Mouse (Mus musculus) lung, postnatal 0 days (tissue): ENCODE data around the gene Fancf. TPM values are rescaled to one million over a fixed set of nuclear protein-coding genes. Genes with fewer than 3 reads are reported as not detected.

Experiments
- ATAC-seq: fragments of 200-750 bp; cut with Nextera tagmentation; 2 replicates; pipeline ENCODE4 v1.8.0; 2017; ENCODE audit warnings: moderate library complexity
- DNase-seq: peaks from one replicate; pipeline ENCODE4 v3.0.0-alpha.2; 2016; ENCODE audit warnings: low spot score
- H3K27ac ChIP-seq: fragments of 300-500 bp; sonication (generic); 2 replicates; pipeline ENCODE4 v1.5.1; 2014; ENCODE audit warnings: antibody characterized with exemption, mild to moderate bottlenecking, low read length, mixed read lengths
- H3K27me3 ChIP-seq: fragments of 300-500 bp; sonication (generic); replicated peaks from 2 replicates; pipeline ENCODE4 v1.6.1; 2014; ENCODE audit warnings: low read length, mixed read lengths; ENCODE audit not compliant: insufficient read depth
- H3K36me3 ChIP-seq: fragments of 300-500 bp; sonication (generic); 2 replicates; pipeline ENCODE4 v1.6.1; 2014; ENCODE audit warnings: low read length, mixed read lengths; ENCODE audit not compliant: insufficient read depth
- H3K4me1 ChIP-seq: fragments of 300-500 bp; sonication (generic); 2 replicates; pipeline ENCODE4 v1.6.1; 2014; ENCODE audit warnings: antibody characterized with exemption, low read depth, low read length, mixed read lengths; ENCODE audit not compliant: insufficient read depth
- H3K4me2 ChIP-seq: fragments of 300-500 bp; sonication (generic); replicated peaks from 2 replicates; pipeline ENCODE4 v1.6.1; 2014; ENCODE audit warnings: low read depth, mild to moderate bottlenecking, low read length, moderate library complexity, mixed read lengths
- H3K4me3 ChIP-seq: fragments of 300-500 bp; sonication (generic); 2 replicates; pipeline ENCODE4 v1.5.1; 2014; ENCODE audit warnings: low read depth, low read length
- H3K9ac ChIP-seq: fragments of 300-500 bp; sonication (generic); replicated peaks from 2 replicates; pipeline ENCODE4 v1.6.1; 2014; ENCODE audit warnings: low read depth, mild to moderate bottlenecking
- H3K9me3 ChIP-seq: fragments of 300-500 bp; sonication (generic); 2 replicates; pipeline ENCODE4 v1.6.1; 2016; ENCODE audit warnings: low read length, mixed read lengths
- CTCF ChIP-seq: IDR thresholded peaks from 2 replicates; pipeline ENCODE4 v1.5.1; 2016; ENCODE audit warnings: antibody characterized with exemption, mild to moderate bottlenecking
- EP300 ChIP-seq: IDR thresholded peaks from 2 replicates; pipeline ENCODE4 v1.6.1; 2016; ENCODE audit warnings: antibody characterized with exemption, mild to moderate bottlenecking, control low read depth
- WGBS: fragments of 180-500 bp; shearing (Covaris S2); extraction: QIAGEN DNeasy Blood & Tissue Kit; methylation state at CpG from one replicate; pipeline ENCODE4 v1.1.7; 2014; 5-methylcytosine and 5-hydroxymethylcytosine counted together
- polyA plus RNA-seq: library from polyadenylated mRNA; unstranded; fragments of >200 nt; fragmentation: Nextera tagmentation; extraction: Ambion mirVana; gene quantifications from 2 replicates; pipeline ENCODE4 v1.2.1, GENCODE M21; 2015

The Fancf gene
- polyA plus RNA-seq, 1 experiment from 2014 or later = 4.6 TPM

DNA sequence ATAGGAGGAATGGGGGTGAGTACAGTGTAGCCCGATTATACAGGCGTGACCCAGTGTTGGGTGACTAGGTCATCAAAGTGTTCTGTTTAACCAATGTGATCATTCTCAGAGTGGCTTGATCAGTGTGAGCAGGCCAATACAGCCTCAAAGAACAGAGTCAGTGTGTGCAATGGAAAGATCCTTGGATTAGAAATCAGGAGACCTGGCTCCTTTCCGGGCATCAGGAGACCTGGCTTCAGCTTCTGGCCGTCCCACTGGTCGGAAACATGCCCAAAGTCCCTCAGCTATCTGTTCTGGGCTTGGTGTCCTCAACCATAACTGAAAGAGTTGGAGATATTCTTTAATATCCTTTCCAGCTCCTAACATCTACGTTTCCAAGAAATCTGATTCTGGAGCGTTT, 27.5 kb upstream of the Fancf start:
- H3K36me3 ChIP-seq = no peaks in the 10 kb centered on the region
- WGBS = 82% methylated on average over 7 of the region's 7 CpGs
- ATAC-seq = no peak

DNA sequence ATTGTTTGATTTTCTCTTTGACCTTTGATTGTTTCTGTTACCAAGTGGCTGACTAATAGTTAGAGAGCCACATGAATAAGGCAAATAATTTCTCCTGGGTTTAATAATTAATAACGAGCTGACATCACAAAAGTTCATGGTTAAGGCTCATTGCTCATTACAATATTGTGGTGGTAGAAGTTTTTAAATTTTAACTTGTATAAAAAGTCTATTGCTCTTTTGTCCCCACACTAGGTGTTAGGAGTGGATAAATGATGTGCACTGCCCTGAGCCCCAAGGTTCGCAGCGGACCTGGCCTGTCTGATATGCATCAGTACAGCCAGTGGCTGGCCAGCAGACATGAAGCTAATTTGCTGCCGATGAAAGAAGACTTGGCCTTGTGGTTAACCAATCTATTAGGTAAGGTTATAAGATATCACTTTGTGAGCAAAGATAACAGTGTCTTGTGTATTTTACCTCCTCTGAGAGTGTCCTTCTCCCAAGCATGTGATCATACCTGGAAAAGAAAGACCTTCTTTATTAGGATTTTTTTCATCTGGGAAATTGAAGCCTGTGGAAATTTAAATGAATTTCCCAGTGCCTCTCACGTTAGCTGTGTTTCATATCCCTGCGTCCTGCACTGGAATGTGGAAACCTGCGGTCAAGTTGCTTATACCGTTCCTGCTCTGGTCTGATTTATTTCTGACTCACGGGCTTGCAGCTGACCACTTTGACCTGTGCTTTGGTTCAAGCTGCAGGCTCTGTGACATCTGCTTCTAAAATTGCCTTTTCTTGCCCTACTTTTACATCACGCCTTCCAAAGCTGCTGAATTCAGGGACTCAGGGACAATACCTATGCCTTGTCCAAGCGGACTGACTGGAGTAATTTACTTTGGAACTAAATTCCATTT, 25.9 kb upstream of the Fancf start:
- Histone ChIP-seq H3K4me3 (no peak overlapping the region), H3K9me3 (no peaks in the 10 kb centered on the region), H3K4me1 (no peaks in the 10 kb centered on the region), H3K9ac (no peak overlapping the region), H3K27me3 (no peaks in the 10 kb centered on the region), H3K36me3 (no peaks in the 10 kb centered on the region), H3K27ac (no peak overlapping the region), H3K4me2 (no peak overlapping the region)
- 76% methylated on average over 11 of the region's 11 CpGs for WGBS
- ATAC-seq (no peak), DNase-seq (no peak)
- TF ChIP-seq EP300 = no peak
- TF ChIP-seq CTCF = no peak

More for the DNA sequence above, 27.5 kb upstream of the Fancf start:
- DNase-seq = no peak
- Histone ChIP-seq H3K27ac (no peak overlapping the region), H3K4me1 (no peaks in the 10 kb centered on the region), H3K4me2 (no peak overlapping the region), H3K9ac (no peak overlapping the region), H3K9me3 (no peaks in the 10 kb centered on the region), H3K4me3 (no peak overlapping the region), H3K27me3 (no peaks in the 10 kb centered on the region)
- no peak for TF ChIP-seq CTCF
- no peak for TF ChIP-seq EP300

DNA sequence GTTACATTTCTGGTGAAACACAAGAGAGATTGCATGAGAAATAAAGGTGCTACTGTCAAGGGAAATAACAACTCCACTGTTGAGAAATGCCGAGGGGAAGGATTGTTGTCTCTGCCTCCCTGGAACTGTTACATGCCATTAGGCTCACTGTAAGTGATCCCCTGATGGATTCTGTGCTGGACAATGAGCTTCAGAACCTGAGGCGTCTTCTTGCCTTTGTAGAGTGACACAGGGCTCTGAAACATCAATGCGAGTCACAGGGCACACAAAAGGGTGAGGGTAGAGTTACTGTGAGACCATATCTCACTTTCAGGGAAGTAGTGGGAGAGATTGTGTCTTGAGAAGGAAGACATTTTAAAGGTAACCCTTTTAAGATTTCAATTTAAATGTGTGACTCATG, 23.3 kb upstream of the Fancf start:
- WGBS = 65% methylated on average over 3 of the region's 3 CpGs

DNA sequence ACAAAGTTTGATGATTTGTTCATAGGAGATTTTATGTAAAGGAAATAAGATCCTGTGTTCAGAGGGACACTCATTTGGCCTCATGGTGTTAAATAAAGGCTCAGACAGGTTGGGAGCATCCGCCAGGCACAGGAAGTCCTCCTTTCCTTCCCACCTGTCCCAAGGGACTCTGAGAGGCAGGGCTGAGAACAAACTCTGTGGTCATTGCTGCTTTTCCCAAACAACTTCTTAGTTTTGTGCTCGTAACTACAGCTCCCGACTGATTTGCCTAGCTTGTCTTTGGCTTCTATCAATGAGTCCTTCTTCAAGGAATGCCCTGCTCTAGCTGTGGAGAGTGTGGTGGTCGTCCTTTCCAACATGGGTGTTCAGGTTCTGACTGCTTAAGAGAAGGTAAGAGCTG, 18.1 kb upstream of the Fancf start:
- Histone ChIP-seq H3K27me3 (no peaks in the 10 kb centered on the region), H3K36me3 (no peaks in the 10 kb centered on the region), H3K27ac (no peak overlapping the region), H3K9me3 (no peaks in the 10 kb centered on the region), H3K4me2 (no peak overlapping the region), H3K4me3 (no peak overlapping the region), H3K4me1 (no peaks in the 10 kb centered on the region), H3K9ac (no peak overlapping the region)
- ATAC-seq (no peak), DNase-seq (no peak)
- TF ChIP-seq EP300 = no peak
- WGBS = 74% methylated on average over 4 of the region's 4 CpGs

More for the DNA sequence above, 23.3 kb upstream of the Fancf start:
- DNase-seq (no peak), ATAC-seq (no peak)
- H3K4me3 ChIP-seq = no peak overlapping the region
- no peak overlapping the region for H3K4me2 ChIP-seq
- no peak overlapping the region for H3K9ac ChIP-seq
- H3K9me3 ChIP-seq = no peaks in the 10 kb centered on the region
- H3K36me3 ChIP-seq = no peaks in the 10 kb centered on the region
- no peaks in the 10 kb centered on the region for H3K27me3 ChIP-seq
- no peak overlapping the region for H3K27ac ChIP-seq
- no peaks in the 10 kb centered on the region for H3K4me1 ChIP-seq
- TF ChIP-seq CTCF (no peak), EP300 (no peak)

DNA sequence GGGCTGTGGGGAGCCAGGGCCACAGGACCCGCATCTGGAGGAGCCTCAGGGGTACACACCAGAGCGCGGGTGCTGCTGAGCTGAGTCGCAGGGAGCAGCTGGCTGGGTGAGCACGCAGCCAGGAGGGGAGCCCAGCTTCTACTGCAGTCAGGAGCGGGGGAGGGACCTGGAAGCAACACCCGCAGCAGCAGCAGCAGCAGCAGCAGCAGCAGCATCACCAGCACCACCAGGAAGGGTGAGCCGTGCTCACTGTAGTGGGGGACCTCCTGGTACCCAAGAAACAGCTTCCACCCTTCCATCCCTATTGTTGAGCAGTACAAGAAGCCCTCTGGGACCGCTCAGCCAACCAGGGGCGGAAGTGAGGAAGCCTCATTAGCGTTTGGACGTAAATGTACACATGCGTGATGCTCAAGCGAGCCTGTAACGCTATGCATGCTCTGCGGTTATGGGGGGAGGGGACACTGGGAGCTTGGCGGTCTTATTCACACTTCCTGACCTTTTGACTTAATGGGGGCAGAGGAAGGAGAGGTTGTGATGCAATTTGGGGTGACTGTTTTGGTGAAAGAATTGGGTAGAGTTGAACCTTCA, 17.2 kb upstream of the Fancf start:
- no peak overlapping the region for H3K27ac ChIP-seq
- TF ChIP-seq EP300 (no peak), CTCF (no peak)
- DNase-seq (peak; percentile 34), ATAC-seq (peak; percentile 57)
- H3K4me1 ChIP-seq = no peaks in the 10 kb centered on the region
- peak overlapping the region; percentile 14 for H3K4me3 ChIP-seq
- H3K36me3 ChIP-seq = no peaks in the 10 kb centered on the region
- WGBS = 2% methylated on average over 17 of the region's 17 CpGs
- no peaks in the 10 kb centered on the region for H3K27me3 ChIP-seq
- no peaks in the 10 kb centered on the region for H3K9me3 ChIP-seq
- peak overlapping the region; percentile 54 for H3K4me2 ChIP-seq
- H3K9ac ChIP-seq = no peak overlapping the region

DNA sequence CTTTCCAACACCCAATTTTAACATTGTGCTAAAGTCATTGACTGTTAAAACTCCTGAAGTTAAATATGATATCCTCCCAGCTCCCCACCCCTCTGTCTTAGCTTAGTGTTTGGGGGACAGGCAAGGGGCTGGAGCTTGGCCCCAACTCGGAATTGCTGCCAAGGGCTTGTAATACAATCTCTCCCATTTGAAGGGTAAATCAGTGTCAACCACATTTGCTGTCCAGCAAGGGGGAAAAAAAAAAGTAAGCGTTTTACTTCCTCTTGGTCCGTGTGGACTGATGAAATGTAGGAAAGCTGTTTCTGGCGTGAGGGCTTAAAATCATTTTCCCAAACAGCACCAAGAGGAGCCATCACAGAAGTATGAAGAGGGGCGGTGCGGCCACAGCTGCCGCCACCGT, 16.7 kb upstream of the Fancf start:
- Histone ChIP-seq H3K27me3 (no peaks in the 10 kb centered on the region), H3K9ac (no peak overlapping the region), H3K4me2 (peak overlapping the region; percentile 54), H3K27ac (no peak overlapping the region), H3K4me1 (no peaks in the 10 kb centered on the region), H3K36me3 (no peaks in the 10 kb centered on the region), H3K4me3 (peak overlapping the region; percentile 14), H3K9me3 (no peaks in the 10 kb centered on the region)
- 2% methylated on average over 8 of the region's 8 CpGs for WGBS
- TF ChIP-seq CTCF (no peak), EP300 (no peak)
- no peak; the same call in 1 of the 2 replicates for ATAC-seq
- no peak for DNase-seq
